Mouse (Mus musculus) C2C12 (cell line): ENCODE measurements at regions not wholly inside any gene's neighbourhood (a gene's known extent, or its start where the extent isn't known, plus 50 kb on each side); places are given as distances from the start of the nearest gene placed in this dataset.

Source experiments
- CEBPB ChIP-seq: IDR thresholded peaks from one replicate; pipeline ENCODE4 v1.6.1; 2011; ENCODE audit warnings: low read depth, mild to moderate bottlenecking, control low read depth, moderate library complexity
- CTCF ChIP-seq: IDR thresholded peaks from one replicate; pipeline ENCODE4 v1.5.1; 2011; ENCODE audit not compliant: control insufficient read depth, insufficient read depth, insufficient read length
- MAX ChIP-seq: IDR thresholded peaks from one replicate; pipeline ENCODE4 v1.6.1; 2011; ENCODE audit warnings: mild to moderate bottlenecking, control low read depth
- MYOD1 ChIP-seq: IDR thresholded peaks from one replicate; pipeline ENCODE4 v1.6.1; 2011; ENCODE audit warnings: low read depth; ENCODE audit not compliant: control insufficient read depth, insufficient read length
- MYOG ChIP-seq: IDR thresholded peaks from one replicate; pipeline ENCODE4 v1.6.1; 2011; ENCODE audit not compliant: control insufficient read depth, insufficient read length; ENCODE audit errors: extremely low read depth

DNA sequence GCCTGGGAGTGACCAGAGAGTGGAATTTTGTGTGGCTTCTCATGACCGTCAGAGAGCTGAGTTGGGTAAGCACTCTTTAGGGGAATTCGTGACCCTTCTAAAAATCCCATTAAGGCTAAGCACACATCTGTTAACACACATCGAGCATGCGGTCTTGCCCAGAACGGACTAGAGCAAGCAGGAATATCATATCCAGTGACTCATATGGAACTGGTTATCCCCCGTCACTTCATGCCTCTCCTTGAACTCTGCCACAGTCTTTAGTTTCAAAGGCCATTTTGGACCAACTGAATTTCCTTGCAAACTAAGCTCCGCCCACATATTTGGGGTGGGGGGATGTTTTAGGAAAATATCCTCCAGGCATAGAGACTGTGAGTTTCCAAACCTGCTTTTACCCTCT lies 186.7 kb upstream of the Usp24 start:
- TF ChIP-seq CTCF (no peak), CEBPB (no peak), MYOD1 (no peak), MAX (no peak), MYOG (no peak)
